ENCODE assay signal across 9 mouse cellular contexts in genomic region chr1:135584587-135585541, GRCm38 (mm10). TPM values are rescaled to one million over a fixed set of nuclear protein-coding genes. Genes with fewer than 3 reads are reported as not detected.
A peak's percentile ranks its signal among the peaks of the same experiment; 100 is the strongest.
DNase-seq lines count a peak whose midpoint lies in the region; ATAC-seq and TF ChIP-seq lines count a peak whose summit lies in the region.
"Had no signal": no experiment of that assay in that cellular context is flagged by ENCODE, and none has a peak within 500 bp of the region (broad histone marks: within the 10 kb centered on the region; RNA-seq: fewer than 3 reads in every experiment).

No protein-coding gene starts in this region.

- no peaks in the 10 kb centered on the region for H3K27me3 ChIP-seq in embryonic facial prominence, embryonic 13.5 days
- H3K27me3 ChIP-seq in heart, postnatal 0 days (ENCODE audit: control insufficient read depth, insufficient read depth, low read length), result no peaks in the 10 kb centered on the region
- peaks cover 2% of the 10 kb centered on the region; the same call in 1 of the 2 replicates for H3K27me3 ChIP-seq in neural tube, embryonic 14.5 days (ENCODE audit: control insufficient read depth, insufficient read depth, low read length)
- H3K27me3 ChIP-seq: Patski had no signal

- TF ChIP-seq POLR2A in lung, adult 2 months (IDR thresholded peaks at IDR 0.05; ENCODE audit: borderline replicate concordance, extremely low read depth, low read depth, low read length), result no peak

- peak; percentile 66 for DNase-seq in layer of hippocampus, adult 11-12 months (ENCODE audit: low spot score)
- no peak for DNase-seq in layer of hippocampus, adult 9-10 months (ENCODE audit: low spot score)
- DNase-seq in heart, postnatal 0 days (ENCODE audit: low spot score), result no peak
- DNase-seq in layer of hippocampus, adult 2 months (ENCODE audit: low spot score in 2 of 2), result peak; percentile 58 to 67
- DNase-seq in lung, adult 2 months, result peak; percentile 25
- no peak for DNase-seq in spleen, postnatal 36 days (ENCODE audit: low spot score in 2 of 2)

- peak overlapping the region; percentile 93 for H3K4me2 ChIP-seq in embryonic facial prominence, embryonic 13.5 days
- H3K4me2 ChIP-seq in heart, postnatal 0 days (ENCODE audit: low read depth, low read length), result peak overlapping the region; percentile 94
- H3K4me2 ChIP-seq in neural tube, embryonic 14.5 days (ENCODE audit: low read depth, low read length), result peak overlapping the region; percentile 82

- no peak for TF ChIP-seq EP300 in heart, postnatal 0 days (IDR thresholded peaks at IDR 0.05; ENCODE audit: low read depth)

- H3K9me3 ChIP-seq in embryonic facial prominence, embryonic 13.5 days, result no peaks in the 10 kb centered on the region
- no peaks in the 10 kb centered on the region for H3K9me3 ChIP-seq in heart, postnatal 0 days (replicated peaks; ENCODE audit: control insufficient read depth, low read length)
- no peaks in the 10 kb centered on the region for H3K9me3 ChIP-seq in neural tube, embryonic 14.5 days (ENCODE audit: control insufficient read depth, low read length)

- H3K9ac ChIP-seq in embryonic facial prominence, embryonic 13.5 days, result peak overlapping the region; percentile 75
- peak overlapping the region; percentile 58 for H3K9ac ChIP-seq in heart, postnatal 0 days (replicated peaks; ENCODE audit: low read depth, low read length)
- H3K9ac ChIP-seq in neural tube, embryonic 14.5 days (replicated peaks; ENCODE audit: low read depth, low read length), result peak overlapping the region; percentile 83

- WGBS in embryonic facial prominence, embryonic 13.5 days, result 1% methylated on average over 73 of the region's 73 CpGs
- WGBS in heart, postnatal 0 days, result 4% methylated on average over 64 of the region's 73 CpGs
- WGBS in lung, adult 2 months, result 17% methylated on average over 70 of the region's 73 CpGs
- 1% methylated on average over 67 of the region's 73 CpGs for WGBS in neural tube, embryonic 14.5 days

- peaks cover 65% of the 10 kb centered on the region for H3K4me1 ChIP-seq in embryonic facial prominence, embryonic 13.5 days
- peaks cover 38% of the 10 kb centered on the region for H3K4me1 ChIP-seq in heart, postnatal 0 days (ENCODE audit: control insufficient read depth, insufficient read depth)
- peaks cover 8% of the 10 kb centered on the region for H3K4me1 ChIP-seq in lung, adult 2 months (ENCODE audit: control insufficient read depth, insufficient read depth, low read length)
- H3K4me1 ChIP-seq in neural tube, embryonic 14.5 days (ENCODE audit: control insufficient read depth, insufficient read depth, low read length), result peaks cover 50% of the 10 kb centered on the region

- 0 out of 2 replicates have a peak, but pooled peaks cover 1% of the 10 kb centered on the region for H3K36me3 ChIP-seq in embryonic facial prominence, embryonic 13.5 days
- no peaks in the 10 kb centered on the region for H3K36me3 ChIP-seq in heart, postnatal 0 days (replicated peaks; ENCODE audit: control insufficient read depth, insufficient read depth, low read length)
- no peaks in the 10 kb centered on the region for H3K36me3 ChIP-seq in neural tube, embryonic 14.5 days (ENCODE audit: control insufficient read depth, insufficient read depth, low read length)

- H3K4me3 ChIP-seq in embryonic facial prominence, embryonic 13.5 days, result peak overlapping the region; percentile 60
- H3K4me3 ChIP-seq in heart, postnatal 0 days (ENCODE audit: low read depth, low read length), result peak overlapping the region; percentile 58
- peak overlapping the region; percentile 86 for H3K4me3 ChIP-seq in layer of hippocampus, adult 2 months
- H3K4me3 ChIP-seq in lung, adult 2 months (replicated peaks; ENCODE audit: extremely low read depth, low read depth, low read length), result peak overlapping the region; percentile 40
- H3K4me3 ChIP-seq in neural tube, embryonic 14.5 days (ENCODE audit: low read depth, low read length), result peak overlapping the region; percentile 75

- peak overlapping the region; percentile 78 for H3K27ac ChIP-seq in embryonic facial prominence, embryonic 13.5 days
- no peak overlapping the region for H3K27ac ChIP-seq in heart, postnatal 0 days (ENCODE audit: low read depth)
- H3K27ac ChIP-seq in layer of hippocampus, adult 2 months, result peak overlapping the region; percentile 89
- H3K27ac ChIP-seq in neural tube, embryonic 14.5 days (ENCODE audit: low read depth, low read length), result peak overlapping the region; percentile 93

- 0 out of 2 replicates have a peak, but pooled peaks have one; percentile 38 for ATAC-seq in embryonic facial prominence, embryonic 13.5 days (ENCODE audit: insufficient number of reproducible peaks, insufficient read depth, low FRiP score, low TSS enrichment, low read depth)
- peak; percentile 51; the same call in 1 of the 2 replicates for ATAC-seq in heart, postnatal 0 days (ENCODE audit: insufficient read depth, low read depth)
- peak; percentile 73 for ATAC-seq in neural tube, embryonic 14.5 days (ENCODE audit: low read depth)
- ATAC-seq: Patski had no signal

- no peak for TF ChIP-seq CTCF in heart, postnatal 0 days (IDR thresholded peaks at IDR 0.05; ENCODE audit: low read depth)
- no peak for TF ChIP-seq CTCF in layer of hippocampus, adult 2 months (conservative IDR thresholded peaks at IDR 0.05)
- TF ChIP-seq CTCF in lung, adult 2 months (IDR thresholded peaks at IDR 0.05; ENCODE audit: insufficient read depth, low read length), result no peak

RNA-seq across cellular contexts. Expression of gene Nav1, which starts 22.2 kb away (rescaled TPM):
- polyA plus RNA-seq in embryonic facial prominence, embryonic 13.5 days (2015; fragmentation: Nextera tagmentation; extraction: Ambion mirVana), result 11.6 and 12.9 TPM in 2 replicates
- 14.1 and 29.9 TPM in 2 replicates for total RNA-seq in heart, postnatal 0 days (2014; rRNA removed; ENCODE audit: low replicate concordance)
- 9.2 and 10.3 TPM in 2 replicates for polyA plus RNA-seq in heart, postnatal 0 days (2015; fragmentation: Nextera tagmentation; extraction: Ambion mirVana)
- total RNA-seq in layer of hippocampus, adult 2 months (2021), result 10 to 100 TPM; 60.3 to 71.2 TPM
- polyA plus RNA-seq in lung, adult 2 months (2012; rRNA removed), result 19.8 and 21.2 TPM in 2 replicates
- polyA plus RNA-seq in neural tube, embryonic 14.5 days (2014; fragmentation: Nextera tagmentation; extraction: Ambion mirVana), result 61.2 and 64.9 TPM in 2 replicates

Comparison
In these comparisons a context has a peak if more than half of its experiments do, and no peak if none do; other contexts are left out.
1. DNase-seq: peak in layer of hippocampus, adult 11-12 months (single experiment), layer of hippocampus, adult 2 months (2 of 2) and lung, adult 2 months (single experiment); none in layer of hippocampus, adult 9-10 months (single experiment), heart, postnatal 0 days (single experiment) and spleen, postnatal 36 days (0 of 2).
2. Peak in every context shown above with its lines, with median percentiles within 50 percentile points of each other: ATAC-seq, H3K4me2 ChIP-seq, H3K4me3 ChIP-seq and H3K9ac ChIP-seq.